Mouse (Mus musculus) kidney, embryonic 14.5 days (tissue): ENCODE measurements around the gene Runx2. TPM values are rescaled to one million over a fixed set of nuclear protein-coding genes. Genes with fewer than 3 reads are reported as not detected.

Source experiments
- ATAC-seq: fragments of 200-750 bp; cut with Nextera tagmentation; 2 replicates; pipeline ENCODE4 v1.8.0; 2017; ENCODE audit warnings: moderate number of reproducible peaks, mild to moderate bottlenecking, moderate TSS enrichment, moderate library complexity; ENCODE audit not compliant: low FRiP score, low TSS enrichment
- H3K27ac ChIP-seq: fragments of 300-500 bp; sonication (generic); 2 replicates; pipeline ENCODE4 v1.5.1; 2014; ENCODE audit warnings: low read depth, mild to moderate bottlenecking, low read length, moderate library complexity, mixed read lengths
- H3K27me3 ChIP-seq: fragments of 300-500 bp; sonication (generic); 2 replicates; pipeline ENCODE4 v1.6.1; 2014; ENCODE audit warnings: mild to moderate bottlenecking, low read length; ENCODE audit not compliant: control insufficient read depth, insufficient read depth
- H3K36me3 ChIP-seq: fragments of 300-500 bp; sonication (generic); 2 replicates; pipeline ENCODE4 v1.6.1; 2014; ENCODE audit warnings: low read length, mixed read lengths; ENCODE audit not compliant: control insufficient read depth, insufficient read depth
- H3K4me1 ChIP-seq: fragments of 300-500 bp; sonication (generic); 2 replicates; pipeline ENCODE4 v1.6.1; 2014; ENCODE audit warnings: low read length, mixed read lengths; ENCODE audit not compliant: control insufficient read depth, insufficient read depth
- H3K4me2 ChIP-seq: fragments of 300-500 bp; sonication (generic); replicated peaks from 2 replicates; pipeline ENCODE4 v1.6.1; 2014; ENCODE audit warnings: low read depth, mild to moderate bottlenecking, low read length
- H3K4me3 ChIP-seq: fragments of 300-500 bp; sonication (generic); 2 replicates; pipeline ENCODE4 v1.5.1; 2014; ENCODE audit warnings: mild to moderate bottlenecking, low read length
- H3K9ac ChIP-seq: fragments of 300-500 bp; sonication (generic); 2 replicates; pipeline ENCODE4 v1.6.1; 2014; ENCODE audit warnings: low read depth, mild to moderate bottlenecking, low read length, moderate library complexity
- H3K9me3 ChIP-seq: fragments of 300-500 bp; sonication (generic); 2 replicates; pipeline ENCODE4 v1.6.1; 2016; ENCODE audit warnings: low read length; ENCODE audit not compliant: control insufficient read depth
- WGBS: fragments of 180-500 bp; shearing (Covaris S2); extraction: QIAGEN DNeasy Blood & Tissue Kit; methylation state at CpG from one replicate; pipeline ENCODE4 v1.1.7; 2014; 5-methylcytosine and 5-hydroxymethylcytosine counted together
- polyA plus RNA-seq: library from polyadenylated mRNA; unstranded; fragments of >200 nt; fragmentation: Nextera tagmentation; extraction: Ambion mirVana; gene quantifications from 2 replicates; pipeline ENCODE4 v1.2.1, GENCODE M21; 2014

Runx2 gene
- polyA plus RNA-seq, result 0.57 and 2.4 TPM in 2 replicates

DNA sequence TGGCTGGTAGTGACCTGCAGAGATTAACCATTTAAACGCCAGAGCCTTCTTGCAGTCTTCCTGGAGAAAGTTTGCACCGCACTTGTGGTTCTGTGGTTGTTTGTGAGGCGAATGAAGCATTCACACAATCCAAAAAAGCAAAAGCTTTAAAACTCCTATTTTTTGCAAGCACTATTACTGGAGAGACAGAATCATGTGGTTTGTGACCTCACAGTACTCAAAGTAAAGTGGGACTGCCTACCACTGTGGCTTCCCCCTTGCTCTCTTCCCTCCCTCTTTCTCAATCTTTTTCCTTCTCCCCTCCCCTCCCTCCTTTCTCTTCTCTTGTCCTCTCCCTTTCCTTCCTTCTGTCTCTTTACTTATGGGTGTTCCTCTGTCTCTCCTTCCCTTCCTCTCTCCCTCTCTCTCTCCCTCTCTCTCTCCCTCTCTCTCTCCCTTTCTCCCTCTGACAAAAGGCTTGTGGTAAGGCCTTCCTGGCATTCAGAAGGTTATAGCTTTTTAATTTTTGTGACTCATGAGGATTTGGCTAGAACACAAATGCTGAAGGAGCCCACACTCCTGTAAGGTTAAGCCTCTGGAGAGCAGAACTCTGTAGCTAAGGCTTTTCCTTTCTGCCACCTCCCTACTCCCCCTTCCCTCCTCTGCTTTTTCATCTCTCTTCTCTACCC lies at the start of gene Runx2:
TSS of gene Runx2 (minus strand) at position 290 of the 668 bp plus-strand sequence.
- no peaks in the 10 kb centered on the region for H3K27me3 ChIP-seq
- no peaks in the 10 kb centered on the region for H3K4me1 ChIP-seq
- no peak within 1 kb of the TSS for H3K9ac ChIP-seq
- H3K27ac ChIP-seq, result no peak within 1 kb of the TSS
- no peak within 1 kb of the TSS for H3K4me3 ChIP-seq
- no peaks in the 10 kb centered on the region for H3K9me3 ChIP-seq
- H3K4me2 ChIP-seq, result no peak within 1 kb of the TSS
- WGBS, result 40% methylated on average over 3 of the region's 3 CpGs
- no peak for ATAC-seq
- no peaks in the 10 kb centered on the region for H3K36me3 ChIP-seq

DNA sequence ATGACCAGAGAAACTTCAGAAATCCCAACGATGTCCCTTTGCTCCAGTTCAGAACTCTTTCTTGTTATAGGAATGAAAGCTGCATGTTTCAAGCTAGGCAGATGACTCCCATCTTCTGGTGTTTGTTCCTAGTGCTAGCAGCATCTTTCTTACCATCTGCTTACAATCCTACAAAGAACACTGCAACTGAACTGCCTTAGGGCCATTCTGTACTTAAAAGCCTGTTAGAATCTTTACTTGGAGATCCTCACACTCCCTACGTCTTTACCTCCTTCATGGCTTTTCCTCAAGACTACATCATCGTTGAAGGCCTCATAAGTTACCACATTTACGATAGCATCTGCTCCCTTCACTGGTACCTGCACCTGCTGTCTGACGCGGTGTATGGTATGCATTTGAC lies 48.6 kb upstream of the Runx2 start:
- no peaks in the 10 kb centered on the region for H3K27me3 ChIP-seq
- no peaks in the 10 kb centered on the region for H3K4me1 ChIP-seq
- no peak for ATAC-seq
- 92% methylated on average over 6 of the region's 6 CpGs for WGBS
- H3K9me3 ChIP-seq, result no peaks in the 10 kb centered on the region
- H3K27ac ChIP-seq, result no peak overlapping the region
- no peak overlapping the region for H3K4me2 ChIP-seq
- H3K36me3 ChIP-seq, result no peaks in the 10 kb centered on the region
- no peak overlapping the region for H3K9ac ChIP-seq
- H3K4me3 ChIP-seq, result no peak overlapping the region

DNA sequence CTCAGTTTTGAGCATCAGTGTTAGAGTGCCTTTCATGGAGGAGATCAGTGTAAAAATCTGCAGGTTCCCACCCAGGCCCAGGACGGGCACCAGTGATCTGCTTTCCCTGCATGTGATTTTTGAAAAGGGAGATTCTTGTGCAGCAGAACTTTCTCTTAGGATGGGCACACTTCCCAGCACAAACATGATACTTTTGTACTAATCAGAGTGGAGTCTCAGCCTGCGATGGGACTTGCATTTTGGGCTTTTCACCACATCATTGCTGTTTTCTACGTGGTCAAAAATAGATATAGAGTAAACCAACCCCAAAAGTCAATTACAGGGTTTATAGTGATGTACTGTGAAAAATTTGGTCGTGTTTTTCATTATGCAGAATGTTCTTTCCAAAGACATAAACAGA lies 27.6 kb upstream of the Runx2 start:
- H3K9me3 ChIP-seq, result no peaks in the 10 kb centered on the region
- no peaks in the 10 kb centered on the region for H3K4me1 ChIP-seq
- H3K27me3 ChIP-seq, result no peaks in the 10 kb centered on the region
- 85% methylated on average over 4 of the region's 4 CpGs for WGBS
- no peak overlapping the region for H3K4me2 ChIP-seq
- no peak overlapping the region for H3K4me3 ChIP-seq
- H3K27ac ChIP-seq, result no peak overlapping the region
- no peaks in the 10 kb centered on the region for H3K36me3 ChIP-seq
- H3K9ac ChIP-seq, result no peak overlapping the region
- no peak for ATAC-seq

DNA sequence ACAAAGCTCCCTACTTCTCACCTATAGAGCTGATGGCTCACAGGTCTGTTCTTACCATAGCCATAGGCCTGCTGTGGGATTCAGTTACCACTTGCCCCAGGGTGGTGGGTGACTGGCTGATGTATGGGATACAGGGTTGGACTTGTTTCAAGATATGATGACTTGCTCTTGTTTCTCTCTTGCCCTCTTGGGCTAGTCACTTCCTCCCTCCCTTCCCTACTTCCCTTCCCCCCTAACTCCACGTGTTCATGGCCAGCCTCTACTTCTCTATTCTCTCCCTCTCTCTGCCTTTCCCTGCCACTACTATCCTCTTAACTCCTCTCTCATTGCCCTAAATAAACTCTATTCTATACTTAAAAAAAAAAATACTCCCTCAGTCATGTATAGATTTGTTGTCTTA lies 16.6 kb upstream of the Runx2 start:
- H3K9ac ChIP-seq, result no peak overlapping the region
- no peak overlapping the region for H3K27ac ChIP-seq
- H3K4me2 ChIP-seq, result no peak overlapping the region
- no peaks in the 10 kb centered on the region for H3K27me3 ChIP-seq
- H3K36me3 ChIP-seq, result no peaks in the 10 kb centered on the region
- H3K4me1 ChIP-seq, result no peaks in the 10 kb centered on the region
- ATAC-seq, result no peak
- no peaks in the 10 kb centered on the region for H3K9me3 ChIP-seq
- H3K4me3 ChIP-seq, result no peak overlapping the region
- 93% methylated on average over 1 of the region's 1 CpGs for WGBS

DNA sequence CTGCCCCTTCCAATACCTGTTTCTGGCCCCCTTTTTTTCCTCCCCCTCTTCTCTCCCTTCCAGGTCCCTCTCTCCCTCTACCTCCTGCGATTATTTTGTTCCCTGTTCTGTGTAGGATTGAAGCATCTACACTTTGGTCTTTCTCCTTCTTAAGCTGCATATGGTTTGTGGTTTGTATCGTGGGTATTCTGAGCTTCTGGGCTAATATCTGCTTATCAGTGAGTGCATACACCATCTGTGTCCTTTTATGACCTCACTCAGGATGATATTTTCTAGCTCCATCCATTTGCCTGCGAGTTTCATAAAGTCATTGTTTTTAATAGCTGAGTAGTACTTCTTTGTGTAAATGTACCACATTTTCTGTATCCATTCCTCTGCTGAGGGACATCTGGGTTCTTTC lies 15.0 kb upstream of the Runx2 start:
- no peaks in the 10 kb centered on the region for H3K36me3 ChIP-seq
- no peak overlapping the region for H3K4me3 ChIP-seq
- H3K27ac ChIP-seq, result no peak overlapping the region
- no peak overlapping the region for H3K9ac ChIP-seq
- no peak overlapping the region for H3K4me2 ChIP-seq
- ATAC-seq, result no peak
- H3K9me3 ChIP-seq, result no peaks in the 10 kb centered on the region
- H3K4me1 ChIP-seq, result 0 out of 2 replicates have a peak, but pooled peaks cover 3% of the 10 kb centered on the region
- WGBS, result 89% methylated on average over 3 of the region's 3 CpGs
- H3K27me3 ChIP-seq, result no peaks in the 10 kb centered on the region

- Histone ChIP-seq H3K9me3 (no peaks in the 10 kb centered on the region), H3K36me3 (no peaks in the 10 kb centered on the region), H3K9ac (no peak overlapping the region), H3K4me3 (no peak overlapping the region), H3K4me1 (0 out of 2 replicates have a peak, but pooled peaks cover 3% of the 10 kb centered on the region), H3K27ac (no peak overlapping the region), H3K4me2 (no peak overlapping the region), H3K27me3 (no peaks in the 10 kb centered on the region)
- ATAC-seq, result no peak
- 84% methylated on average over 4 of the region's 4 CpGs for whole genome bisulfite sequencing
These were observed 13.4 kb upstream of the Runx2 start for GRCm38 (mm10) chr17:44827964-44828363.

GRCm38 (mm10) chr17:44827124-44827523 lies 12.5 kb upstream of the Runx2 start:
- WGBS, result 71% methylated on average over 3 of the region's 3 CpGs
- H3K4me1 ChIP-seq, result 0 out of 2 replicates have a peak, but pooled peaks cover 3% of the 10 kb centered on the region
- H3K36me3 ChIP-seq, result no peaks in the 10 kb centered on the region
- H3K27ac ChIP-seq, result no peak overlapping the region
- H3K27me3 ChIP-seq, result no peaks in the 10 kb centered on the region
- H3K9ac ChIP-seq, result no peak overlapping the region
- no peak overlapping the region for H3K4me3 ChIP-seq
- H3K9me3 ChIP-seq, result no peaks in the 10 kb centered on the region
- no peak overlapping the region for H3K4me2 ChIP-seq
- ATAC-seq, result no peak

- no peak overlapping the region for H3K27ac ChIP-seq
- no peaks in the 10 kb centered on the region for H3K36me3 ChIP-seq
- H3K4me1 ChIP-seq, result 0 out of 2 replicates have a peak, but pooled peaks cover 3% of the 10 kb centered on the region
- ATAC-seq, result no peak
- WGBS, result 83% methylated on average over 5 of the region's 5 CpGs
- H3K9me3 ChIP-seq, result no peaks in the 10 kb centered on the region
- no peaks in the 10 kb centered on the region for H3K27me3 ChIP-seq
- H3K4me3 ChIP-seq, result no peak overlapping the region
- H3K9ac ChIP-seq, result no peak overlapping the region
- H3K4me2 ChIP-seq, result no peak overlapping the region
These were observed 7.3 kb upstream of the Runx2 start for GRCm38 (mm10) chr17:44821940-44822339.

- no peak for ATAC-seq
- Histone ChIP-seq H3K36me3 (no peaks in the 10 kb centered on the region), H3K9ac (no peak overlapping the region), H3K4me2 (no peak overlapping the region), H3K9me3 (no peaks in the 10 kb centered on the region), H3K4me1 (no peaks in the 10 kb centered on the region), H3K27ac (no peak overlapping the region), H3K4me3 (no peak overlapping the region), H3K27me3 (no peaks in the 10 kb centered on the region)
- 86% methylated on average over 4 of the region's 4 CpGs for WGBS
These were observed 5.2 kb upstream of the Runx2 start for GRCm38 (mm10) chr17:44819816-44820215.
